Mouse (Mus musculus): ENCODE results near the gene Setdb2. TPM values are rescaled to one million over a fixed set of nuclear protein-coding genes. Genes with fewer than 3 reads are reported as not detected.
"Not testable (repeated sequence)": the region's sequence is repeated elsewhere in the genome, so short reads cannot be mapped to it uniquely, and the experiment has no call there.

The Setdb2 gene
- total RNA-seq (2021): 1 to 10 TPM; 4.0 to 5.0 TPM
- long read RNA-seq, experiment 1, transcript Setdb2-205 (14 exons, 2,995 nt): major isoform, 7 of 10 reads
- long read RNA-seq, experiment 1, partial matches to known transcripts: 2 of 10 reads
- long read RNA-seq, experiment 1, other reads (novel, unspliced or antisense): 1 of 10 reads
- long read RNA-seq, experiment 2, partial matches to known transcripts: 0 of 6 reads
- long read RNA-seq, experiment 2, other reads (novel, unspliced or antisense): 4 of 6 reads

DNA sequence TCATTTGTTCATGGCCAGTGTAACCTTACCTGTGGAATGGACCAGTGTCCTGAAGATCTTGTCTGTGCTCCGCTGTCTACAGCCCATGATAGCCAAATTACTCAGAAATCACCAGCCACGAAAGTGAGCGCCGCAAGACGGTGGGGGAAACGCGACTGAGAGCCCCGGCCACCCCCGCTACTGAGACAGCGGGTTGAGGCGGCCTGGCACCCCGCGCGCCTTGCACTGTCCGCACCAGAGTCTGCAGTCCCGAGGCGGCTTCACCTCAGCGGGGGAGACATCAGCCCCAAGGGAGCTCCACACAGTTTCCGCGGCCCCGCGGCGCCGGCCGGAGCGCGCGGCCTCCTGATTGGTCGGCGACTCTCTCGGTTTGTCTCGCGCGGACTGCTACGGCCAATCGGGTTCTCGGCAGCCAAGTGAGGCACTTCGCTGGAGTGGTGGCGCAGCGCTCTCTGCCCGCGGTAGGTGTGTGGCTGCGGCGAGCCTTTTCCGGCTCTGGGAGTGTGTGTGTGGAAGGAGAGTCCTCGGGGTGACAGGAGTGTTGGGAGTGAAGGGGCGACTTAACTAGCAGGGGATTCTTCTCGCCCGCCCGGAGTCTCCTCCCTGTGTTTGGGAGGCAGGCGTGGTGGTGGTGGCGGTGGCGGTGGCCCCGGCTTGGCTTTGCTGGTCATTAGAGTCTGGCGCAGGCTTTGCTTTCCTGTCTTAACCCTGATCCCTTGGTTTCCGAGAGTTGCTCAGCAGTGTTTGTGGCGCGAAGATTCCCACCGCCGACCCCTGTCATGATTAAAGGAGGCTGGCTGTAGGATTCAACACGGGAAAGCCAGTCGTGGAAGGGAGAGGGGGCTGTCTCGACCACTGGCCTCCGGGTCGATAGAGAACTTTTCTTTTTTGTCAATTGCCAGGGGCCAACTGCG lies at the start of gene Setdb2, which contains the start of gene Cab39l:
Setdb2 (minus strand) TSS at position 327 of the 914 bp plus-strand sequence.
Cab39l (plus strand) TSS at position 415 of the 914 bp plus-strand sequence.
- peak; percentile 95 for DNase-seq (ENCODE audit: low spot score)

DNA sequence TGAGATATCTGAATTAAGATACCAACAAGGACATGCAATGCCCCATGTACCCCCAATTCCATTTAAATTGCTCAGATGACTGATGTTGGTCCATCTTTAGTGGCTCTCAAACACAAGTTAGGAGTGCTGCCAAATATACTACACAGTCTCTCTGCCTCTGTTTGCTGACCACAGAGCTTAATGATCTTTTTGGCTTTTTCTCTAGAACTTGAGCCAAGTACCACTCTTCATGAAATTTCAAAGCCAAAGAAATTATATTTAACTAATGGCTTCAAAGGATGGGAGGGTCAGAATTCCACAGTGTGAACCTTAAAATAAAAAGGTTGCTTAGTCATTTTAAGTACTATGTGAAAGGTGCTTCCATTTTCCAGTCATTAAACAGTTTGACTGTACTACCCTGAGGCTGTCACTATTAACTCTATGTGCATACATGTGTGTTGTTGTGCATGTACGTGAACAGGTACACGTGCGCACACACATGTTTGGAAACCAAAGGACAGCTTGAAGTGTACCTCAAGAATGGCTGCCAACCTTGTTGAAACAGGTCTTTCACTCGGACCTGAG lies 44.6 kb upstream of the Setdb2 start:
- DNase-seq (ENCODE audit: low spot score): no peak

DNA sequence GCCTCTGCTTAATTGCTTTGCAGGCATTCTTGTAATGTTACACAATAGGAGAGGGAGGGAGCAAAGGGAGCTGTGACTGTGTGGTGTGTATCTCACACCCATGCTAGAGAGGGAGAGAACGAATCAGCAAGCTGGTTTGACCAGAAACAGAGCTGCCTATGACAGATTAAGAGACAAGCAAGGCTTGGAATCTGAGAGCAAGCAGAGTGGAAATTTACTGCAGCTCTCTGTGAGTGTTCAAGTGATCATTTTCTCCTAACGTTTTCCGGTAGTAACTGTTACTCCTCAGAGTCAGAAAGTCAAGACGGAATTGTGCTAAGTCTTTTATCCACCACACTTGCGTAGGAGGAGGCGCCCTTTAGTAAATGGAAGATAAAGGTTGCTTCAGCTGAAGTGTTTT lies 38.0 kb upstream of the Setdb2 start:
- DNase-seq (ENCODE audit: low spot score): peak; percentile 34

DNA sequence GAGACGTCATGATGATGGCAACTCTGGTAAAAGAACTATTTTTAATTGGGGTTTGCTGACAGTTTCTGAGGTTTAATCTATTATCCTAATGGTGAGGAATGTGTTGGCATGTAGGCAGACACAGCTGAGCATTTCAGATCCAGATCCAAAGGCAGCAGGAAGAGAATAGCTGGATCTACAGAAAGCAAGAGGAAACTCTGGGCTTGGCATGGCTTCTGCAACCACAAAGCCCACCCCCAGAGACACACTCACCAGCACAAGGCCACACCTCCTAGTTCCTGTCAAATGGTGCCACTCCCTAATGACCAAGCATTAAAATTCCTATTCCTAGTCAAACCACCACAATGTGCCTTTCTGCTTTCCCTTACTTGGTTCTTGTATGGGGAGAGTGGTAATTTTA lies 30.1 kb upstream of the Setdb2 start:
- no peak for DNase-seq (ENCODE audit: low spot score)

DNA sequence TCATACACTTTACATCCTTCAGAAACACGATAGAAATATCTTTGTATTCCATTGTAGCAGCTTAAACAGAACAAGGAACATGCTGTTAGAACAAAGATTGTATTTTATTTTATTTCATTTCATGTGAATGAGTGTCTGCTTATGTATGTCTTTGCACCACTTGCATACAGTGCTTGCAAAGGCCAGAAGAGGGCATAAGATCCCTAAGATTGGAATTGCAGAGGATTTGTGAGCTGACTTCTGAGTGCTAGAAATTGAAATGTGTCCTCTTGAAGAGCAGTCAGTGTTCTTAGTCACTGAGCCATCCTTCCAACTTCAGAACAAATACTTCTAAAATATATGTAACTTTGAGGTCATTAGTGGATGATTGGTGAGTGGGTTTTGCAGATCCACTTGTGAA lies 27.1 kb upstream of the Setdb2 start:
- DNase-seq (ENCODE audit: low spot score): peak; percentile 15

DNA sequence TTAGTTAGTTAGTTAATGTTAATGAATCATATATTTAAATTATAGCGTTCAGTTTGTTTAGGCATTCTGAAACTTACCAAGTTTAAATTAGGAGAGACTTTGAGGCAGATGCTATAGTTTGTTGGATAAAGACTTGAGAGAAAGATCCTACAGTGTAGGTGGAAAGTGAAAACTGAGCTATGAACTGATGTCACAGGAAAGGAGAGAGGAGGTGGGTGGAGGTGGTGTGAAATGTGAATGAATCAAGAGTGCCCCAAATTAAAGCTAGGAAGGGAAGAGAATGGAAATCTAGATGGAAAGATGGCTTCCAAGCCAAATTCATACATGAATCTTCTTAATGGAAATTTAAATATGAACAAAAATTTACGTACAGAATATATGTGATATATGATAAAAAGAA lies 25.8 kb upstream of the Setdb2 start:
- no peak for DNase-seq (ENCODE audit: low spot score)

DNA sequence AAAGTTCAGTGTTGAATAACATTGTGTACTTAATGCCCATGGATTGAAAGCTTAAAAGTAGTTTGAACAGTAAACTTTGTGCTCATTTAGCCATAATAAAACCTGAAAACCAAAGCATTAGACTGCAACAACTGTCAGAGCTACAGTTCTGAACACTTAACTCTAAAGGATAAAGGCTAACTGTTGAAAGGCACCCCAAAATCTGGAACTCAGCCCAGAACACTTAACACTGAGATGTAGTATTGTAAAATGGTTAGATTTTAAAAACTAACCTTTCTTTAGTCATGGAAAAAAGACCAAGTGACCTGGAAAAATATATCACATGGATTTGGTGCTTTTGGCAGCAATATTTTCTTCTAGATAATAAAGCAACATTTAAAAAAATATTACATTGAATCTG lies 7.3 kb upstream of the Setdb2 start:
- no peak for DNase-seq (ENCODE audit: low spot score)

DNA sequence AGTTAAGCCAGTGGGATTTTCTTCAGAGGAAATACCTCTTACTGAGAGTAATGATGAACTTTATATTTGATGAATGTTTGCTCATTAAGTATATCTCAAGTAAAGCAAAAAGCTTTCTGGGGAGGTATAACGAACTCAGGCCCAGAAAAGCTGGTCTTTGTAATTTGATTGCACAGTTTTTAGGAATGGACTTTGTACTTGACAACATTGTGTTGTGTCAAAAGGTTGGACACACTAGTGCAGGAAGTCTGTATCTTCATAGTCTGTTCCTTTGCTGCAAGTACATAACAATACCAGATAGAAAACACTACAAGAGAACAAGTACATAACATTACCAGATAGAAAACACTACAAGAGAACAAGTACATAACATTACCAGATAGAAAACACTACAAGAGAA lies 4.7 kb upstream of the Setdb2 start:
- DNase-seq (ENCODE audit: low spot score): no peak

DNA sequence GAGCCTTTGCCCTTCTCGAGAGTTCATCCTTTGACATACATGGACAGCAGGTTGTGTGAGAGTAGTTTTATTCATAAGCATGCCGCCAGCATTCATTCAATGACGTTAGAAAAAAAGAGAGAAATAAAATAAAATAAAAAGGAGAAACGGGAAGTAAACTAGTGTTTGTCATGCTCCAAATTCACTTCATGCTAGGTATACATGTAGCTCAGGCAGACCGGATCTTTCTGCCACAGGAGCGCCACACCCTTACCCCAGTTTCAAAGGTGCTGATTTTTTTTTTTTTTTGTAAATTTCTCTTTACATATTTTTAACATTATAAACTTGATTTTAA lies 755 bp upstream of the Setdb2 start:
- DNase-seq (ENCODE audit: low spot score): no peak

DNA sequence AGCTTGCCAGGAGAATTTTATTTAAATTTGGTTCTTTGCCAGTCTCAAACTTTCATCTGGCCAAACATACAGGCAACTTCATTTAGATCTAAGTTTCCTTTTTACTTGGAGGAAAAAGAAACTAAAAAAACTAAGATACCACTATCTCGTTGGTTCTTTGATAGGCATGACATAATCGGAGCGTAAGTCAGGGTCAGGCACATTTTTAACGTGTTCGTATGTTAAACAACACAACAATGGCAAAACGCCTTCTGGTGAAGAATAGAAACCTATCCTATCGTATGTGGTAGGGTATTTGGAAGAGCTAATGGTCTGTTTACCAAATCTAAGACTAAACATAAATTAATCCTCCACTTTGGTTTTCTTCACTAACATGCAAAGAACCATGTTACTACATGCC lies 645 bp downstream of the Setdb2 start:
- DNase-seq (ENCODE audit: low spot score): no peak

DNA sequence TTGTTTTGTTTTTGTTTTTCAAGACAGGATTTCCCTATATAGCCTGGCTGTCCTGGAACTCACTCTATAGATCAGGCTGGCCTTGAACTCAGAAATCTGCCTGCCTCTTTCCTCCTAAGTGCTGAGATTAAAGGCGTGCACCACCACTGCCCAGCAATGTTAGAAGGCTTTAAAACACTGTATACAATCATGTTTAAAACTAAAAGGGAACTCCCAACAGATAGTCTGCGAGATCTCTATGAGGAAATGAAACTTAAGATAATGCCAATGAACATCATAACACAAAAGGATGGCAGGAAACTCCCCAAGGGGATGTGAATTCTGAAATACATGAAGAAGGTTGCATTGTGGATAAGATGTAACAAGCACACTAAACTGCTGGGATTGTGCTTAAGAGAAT lies 2.2 kb downstream of the Setdb2 start:
- DNase-seq (ENCODE audit: low spot score): no peak

DNA sequence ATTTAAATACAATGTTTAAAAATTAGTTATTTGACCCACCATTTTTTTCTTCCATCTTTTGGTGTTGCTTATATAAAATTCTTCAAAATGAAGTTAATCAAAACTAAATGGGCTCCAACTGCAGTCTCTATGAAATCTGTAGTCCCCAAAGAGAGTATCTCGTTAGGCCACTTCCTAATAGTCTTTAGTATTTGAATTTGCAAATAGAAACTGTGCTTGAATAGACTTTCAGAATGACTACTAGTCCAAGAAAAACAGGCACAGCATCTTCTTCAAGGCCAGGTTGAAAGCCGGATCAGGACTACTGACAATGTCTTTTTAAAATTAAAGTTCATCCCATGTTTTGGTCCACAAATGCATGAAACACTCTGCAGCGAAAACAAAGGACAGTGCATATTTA lies 3.3 kb downstream of the Setdb2 start:
- DNase-seq (ENCODE audit: low spot score): no peak

DNA sequence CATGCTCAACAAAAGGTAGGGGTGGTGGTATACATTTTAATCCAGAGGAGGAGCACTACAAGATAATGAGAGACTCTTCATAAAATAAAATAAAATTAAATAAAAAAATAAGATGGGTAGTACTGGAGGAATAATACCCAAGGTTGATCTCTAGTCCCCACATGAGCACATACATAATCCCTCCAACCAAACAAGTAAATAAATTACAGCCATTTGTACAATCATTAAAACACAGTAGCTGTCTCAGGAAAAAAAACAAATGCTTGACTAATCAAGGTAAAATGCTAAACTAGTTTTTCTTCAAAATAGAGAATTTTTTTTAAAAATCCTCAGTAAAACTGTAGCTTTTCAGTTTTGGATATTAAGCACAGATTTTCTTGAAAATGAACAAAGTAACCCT lies 5.5 kb downstream of the Setdb2 start:
- DNase-seq (ENCODE audit: low spot score): no peak

DNA sequence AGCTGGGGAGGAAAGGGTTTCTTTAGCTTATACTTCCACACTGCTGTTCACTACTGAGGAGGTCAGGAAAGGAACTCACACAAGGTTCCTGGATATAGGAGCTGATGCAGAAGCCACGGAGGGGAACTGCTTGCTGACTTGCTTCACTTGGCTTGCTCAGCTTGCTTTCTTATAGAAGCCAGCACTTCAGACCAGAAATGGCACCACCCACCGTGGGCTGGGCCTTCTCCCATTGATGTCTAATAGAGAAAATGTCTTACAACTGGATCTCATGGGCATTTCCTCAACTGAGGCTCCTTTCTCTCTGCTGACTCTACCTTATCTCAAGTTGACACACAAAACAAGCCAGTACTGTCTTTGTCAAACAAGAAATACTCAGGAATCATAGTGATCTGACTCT lies 6.8 kb downstream of the Setdb2 start:
- DNase-seq (ENCODE audit: low spot score): no peak

DNA sequence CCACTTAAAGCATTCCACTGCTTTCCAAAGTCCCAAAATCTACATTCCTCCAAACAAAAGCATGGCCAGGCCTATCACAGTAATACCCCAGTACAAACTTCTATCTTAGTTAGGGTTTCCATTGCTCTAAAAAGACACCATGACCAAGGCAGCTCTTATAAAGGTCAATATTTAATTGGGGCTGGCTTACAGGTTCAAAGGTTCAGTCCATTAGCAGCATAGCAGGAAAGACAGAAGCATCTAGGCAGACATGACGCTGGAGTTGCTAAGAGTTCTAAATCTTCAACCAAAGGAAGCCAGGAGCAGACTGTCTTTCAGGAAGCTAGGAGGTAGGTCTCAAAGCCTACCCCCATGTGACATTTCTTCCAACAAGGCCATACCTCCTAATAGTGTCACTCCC lies 10.1 kb downstream of the Setdb2 start:
- no peak for DNase-seq (ENCODE audit: low spot score)

DNA sequence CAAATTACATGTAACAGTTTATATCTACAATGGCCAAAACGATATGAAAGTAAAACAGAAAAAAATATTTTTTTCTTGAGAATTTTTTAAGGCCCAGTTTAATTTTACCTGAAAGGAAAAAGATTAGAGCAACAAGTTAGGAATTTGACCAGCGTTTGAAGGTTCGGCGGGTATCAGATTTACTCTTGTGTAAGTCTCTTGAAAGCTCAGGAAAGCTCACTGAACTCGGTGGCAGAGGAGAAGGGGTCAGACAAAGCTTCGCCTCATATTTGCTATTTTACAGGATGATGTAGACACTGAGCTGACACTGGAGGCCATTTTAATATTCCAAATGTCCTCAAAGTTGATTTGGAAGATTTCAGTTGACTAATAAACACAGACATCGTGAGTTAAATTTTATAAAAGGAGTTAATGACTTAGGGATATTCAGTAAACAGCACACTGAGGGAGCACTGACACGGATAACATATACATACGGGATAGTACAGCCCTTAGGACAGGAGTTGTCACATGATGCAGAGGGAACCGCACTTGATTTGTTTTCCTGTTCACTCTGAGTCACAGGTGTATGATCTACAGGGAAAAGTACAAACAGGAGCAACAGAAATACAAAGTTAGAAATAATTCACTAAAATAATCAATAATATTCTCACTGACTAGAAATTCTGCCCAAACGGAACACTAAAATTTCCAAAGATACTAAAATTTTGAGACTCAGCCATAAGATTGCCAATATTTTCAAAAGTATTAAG lies 17.6 kb downstream of the Setdb2 start:
- no peak for DNase-seq (ENCODE audit: low spot score)

DNA sequence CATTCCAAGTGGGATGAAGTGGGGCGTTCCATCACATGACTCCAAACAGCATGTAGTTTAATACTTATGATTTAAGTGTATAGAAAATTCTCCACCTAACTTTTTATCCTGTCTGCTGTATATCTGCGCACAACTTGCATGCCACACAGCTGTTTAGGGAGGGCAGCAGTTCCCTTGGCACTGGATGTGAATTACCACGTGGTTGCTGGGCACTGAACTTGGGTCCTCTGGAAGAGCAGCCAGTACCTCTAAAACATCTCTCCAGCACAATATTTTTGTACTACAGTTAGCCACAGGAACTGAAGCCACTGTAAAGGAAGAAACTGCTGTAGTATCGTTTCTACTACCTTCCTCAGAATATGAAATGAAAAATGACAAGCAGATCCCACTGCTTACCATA lies 22.5 kb downstream of the Setdb2 start:
- peak; percentile 7 for DNase-seq (ENCODE audit: low spot score)

DNA sequence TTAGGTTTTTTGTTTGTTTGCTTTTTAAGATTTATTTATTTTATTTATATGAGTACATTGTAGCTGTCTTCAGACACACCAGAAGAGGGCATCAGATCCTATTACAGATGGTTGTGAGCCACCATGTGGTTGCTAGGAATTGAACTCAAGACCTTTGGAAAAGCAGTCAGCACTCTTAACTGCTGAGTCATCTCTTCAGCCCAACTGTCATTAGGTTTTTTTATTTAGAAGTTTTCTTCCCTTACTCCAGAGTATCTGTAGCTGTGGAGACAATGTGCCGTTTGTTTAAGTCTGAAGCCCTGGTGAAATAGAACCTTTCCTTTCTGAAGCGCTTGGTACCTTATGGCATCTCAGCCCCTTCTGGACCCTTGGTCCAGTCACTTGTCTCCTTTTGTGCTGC lies 25.7 kb downstream of the Setdb2 start:
- not testable (repeated sequence) for DNase-seq (ENCODE audit: low spot score)

DNA sequence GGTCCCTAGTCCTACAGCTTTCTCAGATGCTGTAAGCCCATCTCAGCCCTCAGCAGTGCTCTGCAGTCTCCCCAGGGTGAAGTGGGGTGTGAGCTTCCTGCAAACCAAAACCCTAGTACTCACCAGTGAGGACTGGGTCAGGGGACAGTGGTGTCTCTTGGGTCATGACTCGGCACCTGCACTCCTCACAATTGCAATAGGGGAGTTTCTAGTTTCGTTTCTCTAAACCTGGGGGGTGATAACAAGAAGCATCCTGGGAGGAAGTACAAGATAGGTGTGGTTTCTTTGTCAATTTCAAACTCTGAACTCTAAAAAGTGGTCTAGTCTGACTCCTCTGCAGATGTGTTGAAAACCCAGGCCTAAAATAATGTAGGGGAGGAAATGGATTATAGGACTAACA lies 43.7 kb downstream of the Setdb2 start:
- DNase-seq (ENCODE audit: low spot score): no peak

DNA sequence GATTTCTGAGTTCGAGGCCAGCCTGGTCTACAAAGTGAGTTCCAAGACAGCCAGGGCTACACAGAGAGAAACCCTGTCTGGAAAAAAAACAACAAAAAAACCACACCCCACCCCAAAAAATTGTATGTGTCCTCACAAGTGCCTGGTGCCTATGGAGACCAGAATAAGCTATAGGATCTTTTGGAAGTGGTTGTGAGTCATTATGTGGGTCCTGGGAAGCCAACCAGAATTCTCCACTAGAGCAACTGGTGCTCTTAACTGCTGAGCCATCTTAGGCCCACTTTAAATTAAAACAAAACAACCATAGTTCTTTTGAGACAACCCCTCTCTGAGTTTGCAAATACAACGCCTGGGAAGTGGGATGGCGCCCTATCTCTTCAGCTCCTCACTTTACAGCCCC lies 45.4 kb downstream of the Setdb2 start, which contains the start of gene Phf11c:
Phf11c (minus strand) TSS at position 101 of the 400 bp plus-strand sequence.
- DNase-seq (ENCODE audit: low spot score): no peak

DNA sequence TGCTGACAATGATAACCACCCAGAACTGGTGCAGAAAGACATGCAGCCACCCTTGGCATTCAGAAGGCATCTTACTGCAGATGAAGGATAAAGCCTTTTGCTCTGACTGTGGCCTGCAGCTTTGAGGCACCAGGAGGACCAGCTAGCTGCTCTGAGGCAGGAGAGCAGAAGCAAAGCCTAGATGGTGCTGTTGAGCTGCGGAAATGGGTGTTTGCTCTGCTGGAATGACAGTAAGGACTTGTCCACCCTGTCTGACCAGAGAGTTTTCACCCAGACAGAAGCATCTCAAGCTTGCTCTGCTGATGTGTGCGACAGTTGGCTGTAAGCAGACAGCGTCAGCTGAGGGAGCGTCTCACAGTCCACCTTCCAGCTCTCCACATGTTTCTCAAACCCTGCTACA lies 50.5 kb downstream of the Setdb2 start:
- DNase-seq (ENCODE audit: low spot score): peak; percentile 10

DNA sequence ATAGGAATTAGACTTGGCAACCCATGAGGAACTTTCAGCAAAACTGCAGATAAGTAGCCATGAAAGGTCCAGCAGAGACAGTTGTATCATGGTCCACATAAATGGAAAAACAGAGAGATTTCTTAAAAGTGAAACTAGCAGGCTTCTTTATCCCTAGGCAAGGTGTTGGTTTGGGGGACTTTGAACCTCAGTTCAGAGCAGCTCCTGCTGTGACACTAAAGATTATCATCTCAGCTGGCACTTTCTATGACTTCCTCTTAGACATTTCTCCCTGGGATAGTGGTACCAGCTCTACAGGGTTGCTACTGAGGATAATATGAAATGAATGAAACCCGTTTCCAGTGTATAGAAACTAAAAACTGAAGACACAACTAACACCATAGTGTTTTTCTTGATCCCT lies 51.2 kb downstream of the Setdb2 start:
- DNase-seq (ENCODE audit: low spot score): no peak
